Mouse (Mus musculus): Measurements from ENCODE around the gene Camk1g.

- TF ChIP-seq CTCF (IDR thresholded peaks at IDR 0.05; ENCODE audit: low read depth, low read length) (no peak), POLR2A (IDR thresholded peaks at IDR 0.05; ENCODE audit: extremely low read depth, insufficient read depth, low read length) (no peak)
Measured at GRCm38 (mm10) chr1:193306832-193307231, 63.3 kb downstream of the Camk1g start.
